Mouse (Mus musculus): ENCODE results near the gene Lemd2.

DNA sequence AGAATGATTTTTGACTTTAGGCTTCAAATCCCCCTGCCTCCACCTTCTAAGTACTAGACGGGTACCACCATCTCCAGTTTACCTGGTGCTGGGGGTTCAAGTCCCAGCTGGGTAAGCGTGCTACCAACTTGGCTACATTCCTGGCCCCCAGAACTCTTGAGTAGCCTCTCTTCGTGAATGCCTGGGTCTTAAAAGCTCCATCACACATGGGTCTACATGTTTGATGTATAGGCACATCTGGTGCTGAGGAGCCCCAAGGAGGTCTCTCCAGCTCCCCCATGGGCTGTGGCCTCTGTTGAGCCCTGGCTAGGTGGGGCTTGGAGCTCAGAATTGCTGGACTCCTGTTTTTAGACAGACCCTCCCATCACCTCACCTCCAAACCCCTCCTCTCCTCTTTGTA is 27.9 kb upstream of the Lemd2 start:
- TF ChIP-seq POLR2A (IDR thresholded peaks at IDR 0.05; ENCODE audit: low read depth, low read length) (no peak), CTCF (conservative IDR thresholded peaks at IDR 0.05; ENCODE audit: insufficient read depth, insufficient read length, low read depth, low read length) (no peak)
